Mouse (Mus musculus) left cerebral cortex, adult 2 months (tissue): ENCODE results near the gene Cbx7. TPM values are rescaled to one million over a fixed set of nuclear protein-coding genes. Genes with fewer than 3 reads are reported as not detected.

Experiments
- DNase-seq, 2 experiments: peaks; one replicate each; pipeline ENCODE4 v3.0.0; 2021 to 2022; ENCODE audit warnings: low spot score in 2 of 2, mixed read lengths in 1 of 2; ENCODE audit errors: extremely low spot score in 1 of 2
- H3K27ac ChIP-seq: fragments of 200-600 bp; 2 replicates; pipeline ENCODE4 v1.8.1; 2022
- H3K4me3 ChIP-seq: fragments of 200-600 bp; 2 replicates; pipeline ENCODE4 v1.8.1; 2022
- CTCF ChIP-seq: fragments of 200-600 bp; IDR thresholded peaks from 2 replicates; pipeline ENCODE4 v1.8.1; 2022; ENCODE audit warnings: antibody characterized with exemption, mild to moderate bottlenecking, moderate library complexity
- intact Hi-C: fragments of 180-260 bp; cut with DNase I; formaldehyde crosslinking; loops from one replicate; pipeline ENCODE4 v1.15.1; 2025
- microRNA-seq, 2 experiments: library from miRNA; unstranded; fragments of <30 nt; microRNA quantifications; one replicate each; pipeline ENCODE4 v1.2.0; 2021
- total RNA-seq, 2 experiments: library from RNA; stranded (reverse); gene quantifications; 2 replicates each; pipeline ENCODE4 v1.2.3; 2021

The Cbx7 gene
- total RNA-seq, 2 experiments from 2014 or later = 52.3 to 52.6 TPM

GRCm38 (mm10) chr15:79879319-79879718 lies 91.6 kb downstream of the Cbx7 start:
- H3K27ac ChIP-seq = peak overlapping the region; percentile 63
- intact Hi-C loops = no loop called here
- no peak overlapping the region; the same call in 1 of the 2 replicates for H3K4me3 ChIP-seq
- DNase-seq = peak; percentile 57 to 64
- no peak for TF ChIP-seq CTCF

- Histone ChIP-seq H3K27ac (peak overlapping the region; percentile 63; the same call in 1 of the 2 replicates), H3K4me3 (no peak overlapping the region)
- intact Hi-C loops = no loop called here
- TF ChIP-seq CTCF = no peak
- DNase-seq = no peak
Observed at GRCm38 (mm10) chr15:79878725-79879136, 92.2 kb downstream of the Cbx7 start.

GRCm38 (mm10) chr15:79875261-79875995 lies 95.5 kb downstream of the Cbx7 start:
- intact Hi-C loops = no loop called here
- TF ChIP-seq CTCF = no peak
- no peak for DNase-seq
- Histone ChIP-seq H3K4me3 (no peak overlapping the region), H3K27ac (no peak overlapping the region)

GRCm38 (mm10) chr15:79873995-79874394 lies 96.9 kb downstream of the Cbx7 start:
- H3K4me3 ChIP-seq = no peak overlapping the region
- no peak overlapping the region for H3K27ac ChIP-seq
- no peak for DNase-seq
- no peak for TF ChIP-seq CTCF
- intact Hi-C loops = no loop called here

- intact Hi-C loops = no loop called here
- no peak for TF ChIP-seq CTCF
Observed at GRCm38 (mm10) chr15:79873545-79873944, 97.4 kb downstream of the Cbx7 start.

GRCm38 (mm10) chr15:79867260-79868002 lies 103.5 kb downstream of the Cbx7 start:
- peak; percentile 23 for TF ChIP-seq CTCF
- DNase-seq = no peak
- H3K27ac ChIP-seq = no peak overlapping the region
- no peak overlapping the region for H3K4me3 ChIP-seq
- intact Hi-C loops = no loop called here

More at GRCm38 (mm10) chr15:79873545-79873944, 97.4 kb downstream of the Cbx7 start:
- H3K4me3 ChIP-seq = no peak overlapping the region
- DNase-seq = no peak
- no peak overlapping the region for H3K27ac ChIP-seq

Small RNA genes lying within 50 kb of the gene (microRNA-seq; reads per million reads assigned to microRNA genes)
- gene Mir7213 = 0.96 to 1.9 reads per million in 2 experiments

Other genes with a start within 250 kb of the Cbx7 start
- 10 to 100 TPM; 43.9 to 46.5 TPM for gene Sun2, start 228.6 kb downstream of the Cbx7 start, total RNA-seq
- gene Dnal4, start 193.3 kb downstream of the Cbx7 start, total RNA-seq = 10 to 100 TPM; 53.2 to 54.1 TPM
- gene Nptxr, start 166.4 kb downstream of the Cbx7 start, total RNA-seq = 100 to 1,000 TPM; 800 to 813 TPM
- 10 to 100 TPM in 1 of 2 experiments, 1 to 10 TPM in 1; 9.7 to 19.7 TPM for gene Npcd, start 136.9 kb downstream of the Cbx7 start, total RNA-seq
- gene Cbx6, start 136.4 kb downstream of the Cbx7 start, total RNA-seq = 100 to 1,000 TPM; 370 to 387 TPM
- gene Apobec3, start 79.5 kb downstream of the Cbx7 start, total RNA-seq = 1 to 10 TPM; 5.1 to 6.1 TPM
- 10 to 100 TPM; 32.7 to 41.7 TPM for gene Pdgfb, start 43.9 kb upstream of the Cbx7 start, total RNA-seq
- 100 to 1,000 TPM; 429 to 434 TPM for gene Syngr1, start 120.2 kb upstream of the Cbx7 start, total RNA-seq
- 100 to 1,000 TPM; 439 to 468 TPM for gene Rpl3, start 120.7 kb upstream of the Cbx7 start, total RNA-seq
- 10 to 100 TPM; 23.7 to 26.4 TPM for gene Tab1, start 162.0 kb upstream of the Cbx7 start, total RNA-seq
- 100 to 1,000 TPM; 119 to 129 TPM for gene Mgat3, start 202.6 kb upstream of the Cbx7 start, total RNA-seq